Mouse (Mus musculus) stomach, postnatal 0 days (tissue): Measurements from ENCODE around the gene Olfr1160. TPM values are rescaled to one million over a fixed set of nuclear protein-coding genes. Genes with fewer than 3 reads are reported as not detected.

Experiments used
- ATAC-seq: fragments of 200-750 bp; cut with Nextera tagmentation; 2 replicates; pipeline ENCODE4 v1.8.0; 2017; ENCODE audit not compliant: low FRiP score, low TSS enrichment
- DNase-seq: peaks from one replicate; pipeline ENCODE4 v3.0.0-alpha.2; 2016; ENCODE audit warnings: low spot score
- H3K27ac ChIP-seq: fragments of 300-500 bp; sonication (generic); replicated peaks from 2 replicates; pipeline ENCODE4 v1.5.1; 2014; ENCODE audit warnings: mild to moderate bottlenecking, control low read depth
- H3K27me3 ChIP-seq: fragments of 300-500 bp; sonication (generic); 2 replicates; pipeline ENCODE4 v1.6.1; 2014; ENCODE audit warnings: low read length; ENCODE audit not compliant: control insufficient read depth, insufficient read depth
- H3K36me3 ChIP-seq: fragments of 300-500 bp; sonication (generic); 2 replicates; pipeline ENCODE4 v1.6.1; 2014; ENCODE audit warnings: low read length, mixed read lengths; ENCODE audit not compliant: control insufficient read depth, insufficient read depth
- H3K4me1 ChIP-seq: fragments of 300-500 bp; sonication (generic); replicated peaks from 2 replicates; pipeline ENCODE4 v1.6.1; 2014; ENCODE audit warnings: antibody characterized with exemption; ENCODE audit not compliant: control insufficient read depth, insufficient read depth
- H3K4me2 ChIP-seq: fragments of 300-500 bp; sonication (generic); replicated peaks from 2 replicates; pipeline ENCODE4 v1.6.1; 2014; ENCODE audit warnings: low read depth, mild to moderate bottlenecking, control low read depth, moderate library complexity
- H3K4me3 ChIP-seq: fragments of 300-500 bp; sonication (generic); 2 replicates; pipeline ENCODE4 v1.5.1; 2014; ENCODE audit warnings: low read depth, low read length, control low read depth
- H3K9ac ChIP-seq: fragments of 300-500 bp; sonication (generic); 2 replicates; pipeline ENCODE4 v1.6.1; 2014; ENCODE audit warnings: mild to moderate bottlenecking, low read length, control low read depth, mixed read lengths
- H3K9me3 ChIP-seq: fragments of 300-500 bp; sonication (generic); 2 replicates; pipeline ENCODE4 v1.6.1; 2016; ENCODE audit warnings: low read length; ENCODE audit not compliant: control insufficient read depth
- CTCF ChIP-seq: IDR thresholded peaks from 2 replicates; pipeline ENCODE4 v1.5.1; 2016; ENCODE audit warnings: antibody characterized with exemption, low read depth, mild to moderate bottlenecking, moderate library complexity
- EP300 ChIP-seq: optimal IDR thresholded peaks from 2 replicates; pipeline ENCODE3; 2016; ENCODE audit warnings: antibody characterized with exemption
- WGBS: fragments of 180-500 bp; shearing (Covaris S2); extraction: QIAGEN DNeasy Blood & Tissue Kit; methylation state at CpG from one replicate; pipeline ENCODE4 v1.1.7; 2014; 5-methylcytosine and 5-hydroxymethylcytosine counted together
- polyA plus RNA-seq: library from polyadenylated mRNA; unstranded; fragments of >200 nt; fragmentation: Nextera tagmentation; extraction: Ambion mirVana; gene quantifications from 2 replicates; pipeline ENCODE4 v1.2.1, GENCODE M21; 2015

Olfr1160 gene
- polyA plus RNA-seq, 1 experiment from 2014 or later = not detected

DNA sequence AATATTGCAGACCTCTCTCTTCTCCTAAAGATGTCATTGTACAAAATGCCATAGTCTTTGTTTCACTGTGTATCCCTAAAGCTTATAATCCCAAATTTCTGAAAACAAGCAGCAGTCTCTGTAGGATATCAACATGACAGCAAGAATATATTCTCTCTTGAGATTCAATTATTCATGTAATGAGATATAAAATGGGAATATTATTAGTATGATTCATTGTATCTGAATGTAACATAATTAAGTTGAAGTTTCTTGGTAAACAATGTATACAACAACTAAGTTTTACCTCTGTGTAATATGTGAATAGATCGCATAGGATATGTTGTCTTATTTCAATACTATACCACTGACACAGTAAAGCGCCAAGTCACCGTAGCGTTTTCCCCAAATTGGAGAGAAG lies 39.9 kb downstream of the Olfr1160 start, which contains the start of gene Olfr1157:
Gene Olfr1157 (minus strand): TSS at position 101 of the 400 bp plus-strand sequence.
- Histone ChIP-seq H3K9me3 (no peaks in the 10 kb centered on the region), H3K36me3 (no peaks in the 10 kb centered on the region), H3K27ac (no peak within 1 kb of the TSS), H3K4me1 (no peaks in the 10 kb centered on the region), H3K27me3 (no peaks in the 10 kb centered on the region), H3K4me2 (no peak within 1 kb of the TSS), H3K4me3 (no peak within 1 kb of the TSS), H3K9ac (no peak within 1 kb of the TSS)
- TF ChIP-seq EP300 = no peak
- no peak for TF ChIP-seq CTCF
- WGBS = 97% methylated on average over 4 of the region's 4 CpGs
- DNase-seq = no peak
- ATAC-seq = no peak

DNA sequence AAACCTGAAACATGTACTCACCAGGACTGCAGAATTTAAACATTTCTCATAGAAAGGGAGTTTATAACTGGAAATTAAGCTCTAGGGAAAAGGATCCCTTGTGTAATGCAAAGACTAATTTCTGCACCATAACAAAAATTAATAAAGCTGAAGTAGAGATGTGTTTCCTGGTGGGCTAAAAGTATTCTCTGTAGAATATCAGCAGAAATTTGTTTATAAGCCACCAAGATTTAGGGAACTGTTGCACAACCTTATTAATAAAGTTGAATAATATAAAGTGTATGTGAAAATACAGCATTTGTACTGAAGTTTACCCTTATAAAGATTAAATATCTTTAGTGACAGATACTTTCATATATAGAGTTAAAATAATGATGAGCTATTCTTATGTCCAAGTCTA lies 55.1 kb downstream of the Olfr1160 start, which contains the start of gene Olfr1156:
Gene Olfr1156 (minus strand): TSS at position 101 of the 400 bp plus-strand sequence.
- Histone ChIP-seq H3K9me3 (no peaks in the 10 kb centered on the region), H3K9ac (no peak within 1 kb of the TSS), H3K27me3 (no peaks in the 10 kb centered on the region), H3K27ac (no peak within 1 kb of the TSS), H3K4me2 (no peak within 1 kb of the TSS), H3K4me1 (no peaks in the 10 kb centered on the region), H3K36me3 (no peaks in the 10 kb centered on the region), H3K4me3 (no peak within 1 kb of the TSS)
- DNase-seq = no peak
- TF ChIP-seq EP300 (no peak), CTCF (no peak)
- no peak for ATAC-seq

Other genes with a start within 250 kb of the Olfr1160 start
- gene Olfr152, start 228.8 kb downstream of the Olfr1160 start, polyA plus RNA-seq = not detected in 2 replicates
- gene Olfr1143, start 207.7 kb downstream of the Olfr1160 start, polyA plus RNA-seq = not detected in 2 replicates
- gene Olfr1145, start 198.4 kb downstream of the Olfr1160 start, polyA plus RNA-seq = not detected in 2 replicates
- gene Olfr1148, start 177.7 kb downstream of the Olfr1160 start, polyA plus RNA-seq = not detected in 2 replicates
- not detected in 2 replicates for gene Olfr1150-ps1, start 164.3 kb downstream of the Olfr1160 start, polyA plus RNA-seq
- gene Olfr1151, start 152.4 kb downstream of the Olfr1160 start, polyA plus RNA-seq = not detected in 2 replicates
- gene Olfr1152, start 141.8 kb downstream of the Olfr1160 start, polyA plus RNA-seq = not detected in 2 replicates
- gene Olfr1153, start 113.3 kb downstream of the Olfr1160 start, polyA plus RNA-seq = 0.10 TPM in 1 of 2 replicates, not detected in the other
- gene Olfr1154, start 103.1 kb downstream of the Olfr1160 start, polyA plus RNA-seq = not detected in 2 replicates
- not detected in 2 replicates for gene Olfr1155, start 63.1 kb downstream of the Olfr1160 start, polyA plus RNA-seq
- not detected in 2 replicates for gene Olfr1156, start 55.2 kb downstream of the Olfr1160 start, polyA plus RNA-seq
- not detected in 2 replicates for gene Olfr1157, start 40.0 kb downstream of the Olfr1160 start, polyA plus RNA-seq
- gene Olfr74, start 33.6 kb downstream of the Olfr1160 start, polyA plus RNA-seq = not detected in 2 replicates
- gene Olfr1158, start 18.2 kb downstream of the Olfr1160 start, polyA plus RNA-seq = not detected in 2 replicates
- not detected in 2 replicates for gene Olfr1161, start 14.5 kb upstream of the Olfr1160 start, polyA plus RNA-seq
- gene Olfr73, start 29.4 kb upstream of the Olfr1160 start, polyA plus RNA-seq = not detected in 2 replicates
- 0.02 TPM in 1 of 2 replicates, not detected in the other for gene Olfr1162, start 42.9 kb upstream of the Olfr1160 start, polyA plus RNA-seq
- gene Olfr1163, start 63.6 kb upstream of the Olfr1160 start, polyA plus RNA-seq = not detected in 2 replicates
- gene Olfr1164, start 85.7 kb upstream of the Olfr1160 start, polyA plus RNA-seq = not detected in 2 replicates
- gene Olfr1166, start 120.0 kb upstream of the Olfr1160 start, polyA plus RNA-seq = not detected in 2 replicates
- not detected in 2 replicates for gene Olfr1167, start 146.9 kb upstream of the Olfr1160 start, polyA plus RNA-seq
- gene Olfr1168, start 173.6 kb upstream of the Olfr1160 start, polyA plus RNA-seq = not detected in 2 replicates
- 0.04 TPM in 1 of 2 replicates, not detected in the other for gene Olfr1170, start 220.1 kb upstream of the Olfr1160 start, polyA plus RNA-seq